Mouse (Mus musculus): ENCODE measurements around the gene Fstl1. TPM values are rescaled to one million over a fixed set of nuclear protein-coding genes. Genes with fewer than 3 reads are reported as not detected.

The Fstl1 gene
- polyA plus RNA-seq, 2 experiments: 9.9 to 15.4 TPM

- WGBS (ENCODE audit: insufficient replicate concordance): 36% methylated on average over 4 of the region's 4 CpGs
- H3K9me3 ChIP-seq (ENCODE audit: control insufficient read depth, low read length): no peaks in the 10 kb centered on the region
- no peak overlapping the region for H3K4me2 ChIP-seq (ENCODE audit: low read depth)
- H3K36me3 ChIP-seq (replicated peaks; ENCODE audit: control insufficient read depth, insufficient read depth, low read depth): no peaks in the 10 kb centered on the region
- H3K4me3 ChIP-seq (ENCODE audit: insufficient read depth in 1 of 2, low read depth in 2 of 2, low read length in 2 of 2): no peak overlapping the region
- ATAC-seq (ENCODE audit: insufficient read depth): no peak
- no peak for DNase-seq (ENCODE audit: low read depth in 3 of 3, low spot score in 3 of 3)
- 0 out of 4 replicates have a peak, but pooled peaks cover 0 to 2% of the 10 kb centered on the region in 2 experiments for H3K4me1 ChIP-seq (replicated peaks; ENCODE audit: control insufficient read depth in 2 of 2, insufficient read depth in 2 of 2, low read length in 1 of 2)
- TF ChIP-seq CTCF (IDR thresholded peaks at IDR 0.05; ENCODE audit: low read depth) (no peak), EP300 (IDR thresholded peaks at IDR 0.05; ENCODE audit: low read depth) (no peak)
- H3K27me3 ChIP-seq (ENCODE audit: control insufficient read depth, insufficient read depth, low read length): peaks cover 21% of the 10 kb centered on the region
- no peak overlapping the region for H3K9ac ChIP-seq (replicated peaks)
- H3K27ac ChIP-seq: no peak overlapping the region
Observed at GRCm38 (mm10) chr16:37777796-37778475, 1.3 kb downstream of the Fstl1 start.

GRCm38 (mm10) chr16:37778529-37778928 is 1.9 kb downstream of the Fstl1 start:
- ATAC-seq (ENCODE audit: insufficient read depth) (no peak), DNase-seq (ENCODE audit: low read depth in 3 of 3, low spot score in 3 of 3) (no peak)
- TF ChIP-seq EP300 (IDR thresholded peaks at IDR 0.05; ENCODE audit: low read depth) (no peak), CTCF (IDR thresholded peaks at IDR 0.05; ENCODE audit: low read depth) (no peak)
- Histone ChIP-seq H3K4me2 (ENCODE audit: low read depth) (no peak overlapping the region), H3K36me3 (replicated peaks; ENCODE audit: control insufficient read depth, insufficient read depth, low read depth) (no peaks in the 10 kb centered on the region), H3K27ac (no peak overlapping the region), H3K27me3 (ENCODE audit: control insufficient read depth, insufficient read depth, low read length) (peaks cover 21% of the 10 kb centered on the region), H3K9me3 (ENCODE audit: control insufficient read depth, low read length) (no peaks in the 10 kb centered on the region), H3K4me1 (replicated peaks; ENCODE audit: control insufficient read depth in 2 of 2, insufficient read depth in 2 of 2, low read length in 1 of 2) (0 out of 4 replicates have a peak, but pooled peaks cover 0 to 2% of the 10 kb centered on the region in 2 experiments), H3K4me3 (ENCODE audit: insufficient read depth in 1 of 2, low read depth in 2 of 2, low read length in 2 of 2) (no peak overlapping the region), H3K9ac (replicated peaks) (no peak overlapping the region)
- WGBS (ENCODE audit: insufficient replicate concordance): 56% methylated on average over 5 of the region's 5 CpGs

DNA sequence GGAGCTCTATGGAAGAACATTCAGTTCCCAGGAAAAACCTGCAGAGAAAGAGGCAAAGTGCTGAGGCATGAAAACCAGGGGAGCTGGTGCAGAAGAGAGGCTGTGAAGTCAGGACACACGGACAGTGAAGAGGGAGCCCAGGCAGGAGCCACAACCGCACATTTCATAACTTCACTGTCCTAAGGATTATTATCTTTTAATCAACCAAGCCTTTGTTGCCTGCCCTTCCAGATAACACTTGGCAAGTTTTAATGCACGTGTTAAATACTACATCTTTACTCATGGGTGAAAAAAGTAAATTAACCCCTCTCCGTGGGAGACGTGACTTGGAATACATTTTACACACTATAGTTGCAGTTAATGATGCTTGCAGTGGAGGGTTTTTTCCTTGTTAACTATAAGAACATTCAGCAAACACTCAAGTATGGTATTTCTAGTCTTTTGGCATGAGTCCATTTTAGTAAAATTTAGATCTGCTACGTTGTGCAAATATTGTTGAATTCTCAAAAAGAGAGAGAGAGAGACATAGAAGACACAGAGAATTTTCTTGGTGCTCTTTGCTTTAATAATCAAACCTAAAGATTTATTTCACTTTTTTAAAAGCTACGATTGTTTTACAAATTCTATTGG is 3.1 kb downstream of the Fstl1 start:
- no peaks in the 10 kb centered on the region for H3K36me3 ChIP-seq (replicated peaks; ENCODE audit: control insufficient read depth, insufficient read depth, low read depth)
- WGBS (ENCODE audit: insufficient replicate concordance): 45% methylated on average over 7 of the region's 7 CpGs
- no peak for ATAC-seq (ENCODE audit: insufficient read depth)

GRCm38 (mm10) chr16:37780386-37780785 is 3.7 kb downstream of the Fstl1 start:
- Histone ChIP-seq H3K4me1 (replicated peaks; ENCODE audit: control insufficient read depth in 2 of 2, insufficient read depth in 2 of 2, low read length in 1 of 2) (0 out of 4 replicates have a peak, but pooled peaks cover 0 to 2% of the 10 kb centered on the region in 2 experiments), H3K4me2 (ENCODE audit: low read depth) (no peak overlapping the region), H3K9me3 (ENCODE audit: control insufficient read depth, low read length) (no peaks in the 10 kb centered on the region), H3K36me3 (replicated peaks; ENCODE audit: control insufficient read depth, insufficient read depth, low read depth) (no peaks in the 10 kb centered on the region), H3K27ac (no peak overlapping the region), H3K4me3 (ENCODE audit: insufficient read depth in 1 of 2, low read depth in 2 of 2, low read length in 2 of 2) (no peak overlapping the region), H3K27me3 (ENCODE audit: control insufficient read depth, insufficient read depth, low read length) (peaks cover 17% of the 10 kb centered on the region), H3K9ac (replicated peaks) (no peak overlapping the region)
- DNase-seq (ENCODE audit: low read depth in 3 of 3, low spot score in 3 of 3): no peak
- TF ChIP-seq EP300 (IDR thresholded peaks at IDR 0.05; ENCODE audit: low read depth): no peak
- no peak for TF ChIP-seq CTCF (IDR thresholded peaks at IDR 0.05; ENCODE audit: low read depth)
- WGBS (ENCODE audit: insufficient replicate concordance): 12% methylated on average over 1 of the region's 1 CpGs
- no peak for ATAC-seq (ENCODE audit: insufficient read depth)

More for the DNA sequence above, 3.1 kb downstream of the Fstl1 start:
- Histone ChIP-seq H3K27me3 (ENCODE audit: control insufficient read depth, insufficient read depth, low read length) (peaks cover 18% of the 10 kb centered on the region), H3K9ac (replicated peaks) (no peak overlapping the region), H3K4me1 (replicated peaks; ENCODE audit: control insufficient read depth in 2 of 2, insufficient read depth in 2 of 2, low read length in 1 of 2) (0 out of 4 replicates have a peak, but pooled peaks cover 0 to 2% of the 10 kb centered on the region in 2 experiments), H3K9me3 (ENCODE audit: control insufficient read depth, low read length) (no peaks in the 10 kb centered on the region), H3K27ac (no peak overlapping the region), H3K4me2 (ENCODE audit: low read depth) (no peak overlapping the region), H3K4me3 (ENCODE audit: insufficient read depth in 1 of 2, low read depth in 2 of 2, low read length in 2 of 2) (no peak overlapping the region)
- TF ChIP-seq EP300 (IDR thresholded peaks at IDR 0.05; ENCODE audit: low read depth) (no peak), CTCF (IDR thresholded peaks at IDR 0.05; ENCODE audit: low read depth) (no peak)
- no peak for DNase-seq (ENCODE audit: low read depth in 3 of 3, low spot score in 3 of 3)

GRCm38 (mm10) chr16:37780911-37781310 is 4.2 kb downstream of the Fstl1 start:
- Histone ChIP-seq H3K9ac (replicated peaks) (no peak overlapping the region), H3K4me3 (ENCODE audit: insufficient read depth in 1 of 2, low read depth in 2 of 2, low read length in 2 of 2) (no peak overlapping the region), H3K36me3 (replicated peaks; ENCODE audit: control insufficient read depth, insufficient read depth, low read depth) (no peaks in the 10 kb centered on the region), H3K27me3 (ENCODE audit: control insufficient read depth, insufficient read depth, low read length) (peaks cover 14% of the 10 kb centered on the region), H3K9me3 (ENCODE audit: control insufficient read depth, low read length) (no peaks in the 10 kb centered on the region), H3K4me2 (ENCODE audit: low read depth) (no peak overlapping the region), H3K4me1 (replicated peaks; ENCODE audit: control insufficient read depth in 2 of 2, insufficient read depth in 2 of 2, low read length in 1 of 2) (0 out of 4 replicates have a peak, but pooled peaks cover 0 to 2% of the 10 kb centered on the region in 2 experiments), H3K27ac (no peak overlapping the region)
- WGBS (ENCODE audit: insufficient replicate concordance): 72% methylated on average over 3 of the region's 3 CpGs
- no peak for DNase-seq (ENCODE audit: low read depth in 3 of 3, low spot score in 3 of 3)
- TF ChIP-seq EP300 (IDR thresholded peaks at IDR 0.05; ENCODE audit: low read depth) (no peak), CTCF (IDR thresholded peaks at IDR 0.05; ENCODE audit: low read depth) (no peak)
- ATAC-seq (ENCODE audit: insufficient read depth): no peak
